ENCODE assay signal across 8 mouse cellular contexts in genomic region chr11:3536745-3537333, GRCm38 (mm10). TPM values are rescaled to one million over a fixed set of nuclear protein-coding genes. Genes with fewer than 3 reads are reported as not detected.
DNase-seq lines count a peak whose midpoint lies in the region; ATAC-seq and TF ChIP-seq lines count a peak whose summit lies in the region.

No protein-coding gene starts in this region.

- H3K27ac ChIP-seq in liver, adult 2 months (replicated peaks; ENCODE audit: insufficient read depth, low read depth, low read length): no peak overlapping the region
- H3K27ac ChIP-seq in heart, embryonic 16.5 days (ENCODE audit: low read length): peak overlapping the region; percentile 95
- no peak overlapping the region for H3K27ac ChIP-seq in neural tube, embryonic 13.5 days (replicated peaks)

- no peak for TF ChIP-seq CTCF in liver, adult 2 months (IDR thresholded peaks at IDR 0.05; ENCODE audit: low read depth, low read length)

- 88% methylated on average over 5 of the region's 5 CpGs for WGBS in liver, adult 2 months
- 91% methylated on average over 5 of the region's 5 CpGs for WGBS in heart, embryonic 16.5 days
- WGBS in neural tube, embryonic 13.5 days: 93% methylated on average over 5 of the region's 5 CpGs

- H3K9me3 ChIP-seq in heart, embryonic 16.5 days (replicated peaks; ENCODE audit: control insufficient read depth, low read length): no peaks in the 10 kb centered on the region
- H3K9me3 ChIP-seq in neural tube, embryonic 13.5 days: no peaks in the 10 kb centered on the region

- TF ChIP-seq POLR2A in liver, adult 2 months (IDR thresholded peaks at IDR 0.05; ENCODE audit: extremely low read depth, insufficient read depth, low read length): no peak

- no peaks in the 10 kb centered on the region for H3K27me3 ChIP-seq in liver, adult 2 months (ENCODE audit: control insufficient read depth, insufficient read depth, low read length)
- no peaks in the 10 kb centered on the region for H3K27me3 ChIP-seq in heart, embryonic 16.5 days (ENCODE audit: control insufficient read depth, insufficient read depth, low read length)
- no peaks in the 10 kb centered on the region for H3K27me3 ChIP-seq in neural tube, embryonic 13.5 days

- no peak overlapping the region for H3K9ac ChIP-seq in liver, adult 2 months (ENCODE audit: low read depth, low read length)
- H3K9ac ChIP-seq in heart, embryonic 16.5 days (ENCODE audit: low read length): peak overlapping the region; percentile 76
- no peak overlapping the region for H3K9ac ChIP-seq in neural tube, embryonic 13.5 days

- peak overlapping the region; percentile 70 for H3K4me2 ChIP-seq in heart, embryonic 16.5 days (ENCODE audit: low read depth, low read length)
- H3K4me2 ChIP-seq in neural tube, embryonic 13.5 days: peak overlapping the region; percentile 92

- no peak for ATAC-seq in heart, embryonic 16.5 days (replicated peaks; ENCODE audit: extremely low read depth, insufficient read depth, low FRiP score)
- ATAC-seq in neural tube, embryonic 13.5 days (ENCODE audit: low read depth): no peak
- ATAC-seq in CD4-positive, CD25-positive, alpha-beta regulatory T cell, adult 4 months: no peak
- ATAC-seq in activated CD4-positive, CD25-positive, alpha-beta regulatory T cell, adult 4 months: no peak

- H3K4me1 ChIP-seq in liver, adult 2 months (ENCODE audit: control insufficient read depth, insufficient read depth, low read length): peaks cover 5% of the 10 kb centered on the region; the same call in 1 of the 2 replicates
- peaks cover 36% of the 10 kb centered on the region for H3K4me1 ChIP-seq in heart, embryonic 16.5 days (ENCODE audit: control insufficient read depth, insufficient read depth, low read length)
- peaks cover 35% of the 10 kb centered on the region for H3K4me1 ChIP-seq in neural tube, embryonic 13.5 days (replicated peaks)

- H3K36me3 ChIP-seq in liver, adult 2 months (ENCODE audit: control insufficient read depth, insufficient read depth, low read length): no peaks in the 10 kb centered on the region
- peaks cover 21% of the 10 kb centered on the region for H3K36me3 ChIP-seq in heart, embryonic 16.5 days (ENCODE audit: control insufficient read depth, insufficient read depth)
- peaks cover 4% of the 10 kb centered on the region; the same call in 1 of the 2 replicates for H3K36me3 ChIP-seq in neural tube, embryonic 13.5 days

- H3K4me3 ChIP-seq in liver, adult 2 months (ENCODE audit: insufficient read depth, low read depth, low read length): no peak overlapping the region
- H3K4me3 ChIP-seq in heart, embryonic 16.5 days (ENCODE audit: low read length): peak overlapping the region; percentile 83
- H3K4me3 ChIP-seq in neural tube, embryonic 13.5 days: 0 out of 2 replicates have a peak overlapping the region, but pooled peaks have one; percentile 56

- DNase-seq in liver, adult 2 months (ENCODE audit: extremely low read depth, low read depth, low spot score): peak; percentile 8
- no peak for DNase-seq in liver
- peak; percentile 92 for DNase-seq in kidney, postnatal 14 days
- DNase-seq in retina, postnatal 1 day: no peak

- no peaks in the 10 kb centered on the region for H3K79me2 ChIP-seq in liver, adult 2 months (ENCODE audit: control insufficient read depth, insufficient read depth, low read length)

RNA-seq across cellular contexts. Expression of gene Smtn, which starts 3.6 kb away (rescaled TPM):
- total RNA-seq in liver, adult 2 months (2014; rRNA removed): 2.2 and 4.4 TPM in 2 replicates
- 2.8 and 2.9 TPM in 2 replicates for polyA plus RNA-seq in liver, adult 2 months (2012; rRNA removed)
- 93.9 and 104 TPM in 2 replicates for polyA plus RNA-seq in heart, embryonic 16.5 days (2015; fragmentation: Nextera tagmentation; extraction: Ambion mirVana)
- polyA plus RNA-seq in neural tube, embryonic 13.5 days (2015; fragmentation: Nextera tagmentation; extraction: Ambion mirVana): 20.9 and 23.0 TPM in 2 replicates
- polyA plus RNA-seq in CD4-positive, CD25-positive, alpha-beta regulatory T cell, adult 4 months (2017; shearing (Covaris generic)): under 1 TPM; 0.16 to 0.65 TPM
- polyA plus RNA-seq in activated CD4-positive, CD25-positive, alpha-beta regulatory T cell, adult 4 months (2017; shearing (Covaris generic)): 1 to 10 TPM; 1.7 to 3.4 TPM

RNA-seq across cellular contexts. Expression of gene Selenom, which starts 22.4 kb away (rescaled TPM):
- total RNA-seq in liver, adult 2 months (2014; rRNA removed): 2.4 and 2.6 TPM in 2 replicates
- 6.3 and 6.7 TPM in 2 replicates for polyA plus RNA-seq in liver, adult 2 months (2012; rRNA removed)
- 119 and 126 TPM in 2 replicates for polyA plus RNA-seq in heart, embryonic 16.5 days (2015; fragmentation: Nextera tagmentation; extraction: Ambion mirVana)
- 75.0 and 83.6 TPM in 2 replicates for polyA plus RNA-seq in neural tube, embryonic 13.5 days (2015; fragmentation: Nextera tagmentation; extraction: Ambion mirVana)
- polyA plus RNA-seq in CD4-positive, CD25-positive, alpha-beta regulatory T cell, adult 4 months (2017; shearing (Covaris generic)): 1 to 10 TPM; 7.6 to 8.9 TPM
- polyA plus RNA-seq in activated CD4-positive, CD25-positive, alpha-beta regulatory T cell, adult 4 months (2017; shearing (Covaris generic)): 1 to 10 TPM; 5.2 to 8.0 TPM

RNA-seq across cellular contexts. Expression of gene Inpp5j, which starts 32.2 kb away (rescaled TPM):
- total RNA-seq in liver, adult 2 months (2014; rRNA removed): not detected in 2 replicates
- 0.05 and 0.07 TPM in 2 replicates for polyA plus RNA-seq in liver, adult 2 months (2012; rRNA removed)
- 10.9 and 12.1 TPM in 2 replicates for polyA plus RNA-seq in heart, embryonic 16.5 days (2015; fragmentation: Nextera tagmentation; extraction: Ambion mirVana)
- 3.9 and 4.3 TPM in 2 replicates for polyA plus RNA-seq in neural tube, embryonic 13.5 days (2015; fragmentation: Nextera tagmentation; extraction: Ambion mirVana)
- polyA plus RNA-seq in CD4-positive, CD25-positive, alpha-beta regulatory T cell, adult 4 months (2017; shearing (Covaris generic)): under 1 TPM in 1 of 2 experiments, not detected in 1; 0.13 TPM
- not detected for polyA plus RNA-seq in activated CD4-positive, CD25-positive, alpha-beta regulatory T cell, adult 4 months (2017; shearing (Covaris generic))

RNA-seq across cellular contexts. Expression of gene Pla2g3, which starts 48.8 kb away (rescaled TPM):
- not detected in 2 replicates for total RNA-seq in liver, adult 2 months (2014; rRNA removed)
- polyA plus RNA-seq in liver, adult 2 months (2012; rRNA removed): 0.06 TPM in 1 of 2 replicates, not detected in the other
- polyA plus RNA-seq in heart, embryonic 16.5 days (2015; fragmentation: Nextera tagmentation; extraction: Ambion mirVana): 0.20 and 0.22 TPM in 2 replicates
- 0.58 and 0.61 TPM in 2 replicates for polyA plus RNA-seq in neural tube, embryonic 13.5 days (2015; fragmentation: Nextera tagmentation; extraction: Ambion mirVana)
- polyA plus RNA-seq in CD4-positive, CD25-positive, alpha-beta regulatory T cell, adult 4 months (2017; shearing (Covaris generic)): under 1 TPM in 1 of 2 experiments, not detected in 1; 0.20 TPM
- polyA plus RNA-seq in activated CD4-positive, CD25-positive, alpha-beta regulatory T cell, adult 4 months (2017; shearing (Covaris generic)): under 1 TPM; 0.22 to 0.42 TPM

Comparison
In these comparisons a context has a peak if more than half of its experiments do, and no peak if none do; other contexts are left out.
1. DNase-seq: peak in liver, adult 2 months (single experiment) and kidney, postnatal 14 days (single experiment); none in liver (single experiment) and retina, postnatal 1 day (single experiment).